Mouse (Mus musculus) limb, embryonic 12.5 days (tissue): ENCODE results near the gene Rnf168. TPM values are rescaled to one million over a fixed set of nuclear protein-coding genes. Genes with fewer than 3 reads are reported as not detected.

Experiments
- ATAC-seq: fragments of 200-750 bp; cut with Nextera tagmentation; 2 replicates; pipeline ENCODE4 v1.8.0; 2017; ENCODE audit warnings: low read depth, moderate TSS enrichment; ENCODE audit not compliant: insufficient number of reproducible peaks, insufficient read depth, low FRiP score, low TSS enrichment
- H3K27ac ChIP-seq: fragments of 300-500 bp; sonication (generic); 2 replicates; pipeline ENCODE4 v1.5.1; 2016; ENCODE audit warnings: mild to moderate bottlenecking, moderate library complexity
- H3K27me3 ChIP-seq: fragments of 300-500 bp; sonication (generic); 2 replicates; pipeline ENCODE4 v1.6.1; 2016; ENCODE audit warnings: mild to moderate bottlenecking, moderate library complexity
- H3K36me3 ChIP-seq: fragments of 300-500 bp; sonication (generic); 2 replicates; pipeline ENCODE4 v1.6.1; 2016; ENCODE audit warnings: mild to moderate bottlenecking, moderate library complexity
- H3K4me1 ChIP-seq: fragments of 300-500 bp; sonication (generic); replicated peaks from 2 replicates; pipeline ENCODE4 v1.6.1; 2016
- H3K4me2 ChIP-seq: fragments of 300-500 bp; sonication (generic); 2 replicates; pipeline ENCODE4 v1.6.1; 2016; ENCODE audit warnings: mild to moderate bottlenecking, moderate library complexity
- H3K4me3 ChIP-seq: fragments of 300-500 bp; sonication (generic); replicated peaks from 2 replicates; pipeline ENCODE4 v1.5.1; 2016; ENCODE audit warnings: mild to moderate bottlenecking
- H3K9ac ChIP-seq: fragments of 300-500 bp; sonication (generic); replicated peaks from 2 replicates; pipeline ENCODE4 v1.6.1; 2016; ENCODE audit warnings: mild to moderate bottlenecking, moderate library complexity
- H3K9me3 ChIP-seq: fragments of 300-500 bp; sonication (generic); 2 replicates; pipeline ENCODE4 v1.6.1; 2016; ENCODE audit warnings: mild to moderate bottlenecking, moderate library complexity
- WGBS: fragments of 180-500 bp; shearing (Covaris S2); methylation state at CpG from one replicate; pipeline ENCODE4 v1.1.7; 2016; 5-methylcytosine and 5-hydroxymethylcytosine counted together
- polyA plus RNA-seq: library from polyadenylated mRNA; unstranded; fragments of >200 nt; fragmentation: Nextera tagmentation; extraction: Ambion mirVana; gene quantifications from 2 replicates; pipeline ENCODE4 v1.2.1, GENCODE M21; 2016

Gene Rnf168
- polyA plus RNA-seq, 1 experiment from 2014 or later = 35.7 TPM

GRCm38 (mm10) chr16:32316601-32317000 lies 39.3 kb downstream of the Rnf168 start:
- Histone ChIP-seq H3K4me1 (peaks cover 3% of the 10 kb centered on the region; the same call in 1 of the 2 replicates), H3K27ac (no peak overlapping the region), H3K9me3 (no peaks in the 10 kb centered on the region), H3K27me3 (no peaks in the 10 kb centered on the region; the same call in 1 of the 2 replicates), H3K4me3 (no peak overlapping the region), H3K9ac (no peak overlapping the region), H3K36me3 (no peaks in the 10 kb centered on the region), H3K4me2 (no peak overlapping the region)
- ATAC-seq = no peak
- WGBS = 23% methylated on average over 2 of the region's 2 CpGs

- no peaks in the 10 kb centered on the region for H3K9me3 ChIP-seq
- 0 out of 2 replicates have a peak, but pooled peaks cover 6% of the 10 kb centered on the region for H3K27me3 ChIP-seq
- no peak overlapping the region for H3K4me3 ChIP-seq
- WGBS = 35% methylated on average over 7 of the region's 7 CpGs
- no peak for ATAC-seq
- H3K36me3 ChIP-seq = no peaks in the 10 kb centered on the region
- no peak overlapping the region for H3K4me2 ChIP-seq
- H3K27ac ChIP-seq = no peak overlapping the region
- H3K4me1 ChIP-seq = no peaks in the 10 kb centered on the region; the same call in 1 of the 2 replicates
- no peak overlapping the region for H3K9ac ChIP-seq
These were observed 46.7 kb downstream of the Rnf168 start for GRCm38 (mm10) chr16:32323953-32324352.

DNA sequence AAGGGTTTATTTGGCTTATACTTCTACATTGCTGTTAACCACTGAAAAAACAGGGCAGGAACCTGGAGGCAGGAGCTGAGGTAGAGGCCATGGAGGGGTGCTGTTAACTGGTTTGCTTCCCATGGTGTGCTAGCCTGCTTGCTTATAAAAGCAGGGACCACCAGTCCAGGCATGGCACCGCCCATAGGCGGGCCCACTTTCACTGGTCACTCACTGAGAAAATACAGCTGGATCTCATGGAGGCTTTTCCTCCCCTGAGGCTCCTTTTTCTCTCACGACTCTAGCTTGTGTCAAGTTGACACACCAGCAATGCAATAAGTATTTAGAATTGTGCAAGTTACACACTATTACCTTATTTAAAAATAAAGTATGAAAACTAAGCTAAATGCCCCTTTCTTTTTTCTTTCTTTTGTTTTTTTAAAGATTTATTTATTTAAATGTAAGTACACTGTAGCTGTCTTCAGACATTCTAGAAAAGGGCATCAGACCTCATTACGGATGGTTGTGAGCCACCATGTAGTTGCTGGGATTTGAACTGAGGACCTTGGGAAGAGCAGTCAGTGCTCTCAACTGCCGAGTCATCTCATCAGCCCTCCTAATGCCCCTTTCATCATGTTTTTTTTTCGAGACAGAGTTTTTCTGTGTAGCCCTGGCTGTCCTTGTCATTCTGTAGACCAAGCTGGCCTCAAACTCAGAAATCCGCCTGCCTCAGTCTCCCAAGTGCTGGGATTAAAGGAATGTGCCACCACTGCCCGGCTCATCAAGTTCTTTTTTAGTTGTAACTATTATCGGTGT lies 53.8 kb downstream of the Rnf168 start:
- Histone ChIP-seq H3K36me3 (no peaks in the 10 kb centered on the region), H3K4me1 (peaks cover 3% of the 10 kb centered on the region), H3K4me2 (peak overlapping the region; percentile 58), H3K4me3 (peak overlapping the region; percentile 85), H3K9ac (no peak overlapping the region), H3K9me3 (no peaks in the 10 kb centered on the region), H3K27me3 (no peaks in the 10 kb centered on the region), H3K27ac (peak overlapping the region; percentile 56; the same call in 1 of the 2 replicates)
- WGBS = 61% methylated on average over 9 of the region's 9 CpGs
- no peak for ATAC-seq

GRCm38 (mm10) chr16:32332040-32332555 lies 54.8 kb downstream of the Rnf168 start, which contains the start of gene Ubxn7:
Gene Ubxn7 (plus strand): TSS chr16:32332257.
- Histone ChIP-seq H3K36me3 (no peaks in the 10 kb centered on the region), H3K4me2 (peak within 1 kb of the TSS; percentile 58), H3K27ac (peak within 1 kb of the TSS; percentile 97), H3K4me1 (peaks cover 3% of the 10 kb centered on the region), H3K4me3 (peak within 1 kb of the TSS; percentile 85), H3K27me3 (no peaks in the 10 kb centered on the region), H3K9ac (peak within 1 kb of the TSS; percentile 93), H3K9me3 (no peaks in the 10 kb centered on the region)
- WGBS = under 1% methylated on average over 48 of the region's 52 CpGs
- ATAC-seq = peak; percentile 94

DNA sequence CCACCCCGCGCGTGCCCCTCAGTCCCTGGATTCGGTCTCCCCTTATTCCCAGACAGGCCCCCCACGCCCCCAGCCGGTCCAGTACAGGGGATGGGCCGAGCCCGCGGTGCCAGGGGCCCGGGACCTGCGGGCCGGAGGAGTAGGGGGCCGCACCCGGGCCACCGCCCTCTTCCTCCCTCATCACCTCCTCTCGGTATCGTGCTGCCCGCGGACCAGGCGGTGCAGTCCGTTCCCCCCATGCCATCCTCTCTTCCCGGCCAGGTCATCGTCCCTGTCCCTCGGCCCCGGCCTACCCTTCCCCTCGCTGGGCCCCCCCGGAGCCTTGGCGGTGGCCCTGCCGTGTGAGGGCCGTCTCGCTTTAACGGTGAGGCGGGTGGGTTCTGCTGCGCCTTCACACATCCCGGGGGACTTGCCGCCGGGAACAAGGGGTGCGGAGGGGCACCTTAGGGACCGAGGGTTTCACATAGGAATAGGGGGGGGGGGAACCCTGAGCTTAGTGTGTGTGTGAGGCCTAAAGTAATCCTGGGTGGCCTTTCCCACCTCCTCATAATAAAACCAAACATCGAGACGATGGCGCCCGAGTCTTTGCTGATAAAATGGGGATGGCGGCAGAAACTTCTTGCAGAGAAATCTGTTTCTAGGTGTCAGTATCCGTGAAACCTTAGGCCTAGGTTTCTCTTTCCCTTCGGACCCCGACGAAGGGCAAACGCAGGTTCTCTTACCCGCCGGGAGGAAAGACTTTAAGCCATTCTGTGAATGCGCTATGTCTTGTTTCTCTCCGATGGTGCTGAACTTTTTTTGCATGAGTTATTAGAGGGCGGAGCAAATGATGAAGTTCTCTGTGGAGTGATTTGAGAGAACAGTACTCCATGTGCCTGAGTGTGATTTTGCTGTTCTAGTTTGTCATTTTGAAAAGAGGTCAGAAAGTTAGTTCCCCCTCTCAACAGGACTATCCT lies 55.6 kb downstream of the Rnf168 start:
- Histone ChIP-seq H3K4me3 (peak overlapping the region; percentile 85), H3K27ac (peak overlapping the region; percentile 97), H3K27me3 (no peaks in the 10 kb centered on the region), H3K9ac (peak overlapping the region; percentile 93), H3K4me2 (peak overlapping the region; percentile 58), H3K36me3 (no peaks in the 10 kb centered on the region), H3K4me1 (peaks cover 3% of the 10 kb centered on the region), H3K9me3 (no peaks in the 10 kb centered on the region)
- WGBS = under 1% methylated on average over 52 of the region's 54 CpGs
- ATAC-seq = peak; percentile 74

DNA sequence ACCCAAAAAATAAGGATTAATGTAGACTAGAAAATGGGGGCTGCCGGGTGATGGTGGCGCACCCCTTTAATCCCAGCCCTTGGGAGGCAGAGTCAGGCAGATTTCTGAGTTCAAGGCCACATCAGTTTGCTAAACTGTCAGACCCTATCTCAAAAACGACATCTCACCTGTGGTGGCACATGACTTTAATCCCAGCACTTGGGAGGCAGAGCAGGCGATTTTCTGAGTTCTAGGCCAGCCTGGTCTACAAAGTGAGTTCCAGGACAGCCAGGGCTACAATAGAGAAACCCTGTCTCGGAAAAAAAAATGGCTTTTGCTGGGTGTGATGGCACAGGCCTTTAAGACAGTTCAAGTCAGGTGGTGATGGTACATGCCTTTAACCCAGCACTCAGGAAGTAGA lies 57.9 kb downstream of the Rnf168 start:
- Histone ChIP-seq H3K27me3 (no peaks in the 10 kb centered on the region), H3K4me1 (peaks cover 3% of the 10 kb centered on the region), H3K4me2 (no peak overlapping the region), H3K9me3 (no peaks in the 10 kb centered on the region), H3K4me3 (no peak overlapping the region), H3K36me3 (no peaks in the 10 kb centered on the region), H3K27ac (no peak overlapping the region), H3K9ac (no peak overlapping the region)
- ATAC-seq = no peak
- 91% methylated on average over 5 of the region's 5 CpGs for WGBS

DNA sequence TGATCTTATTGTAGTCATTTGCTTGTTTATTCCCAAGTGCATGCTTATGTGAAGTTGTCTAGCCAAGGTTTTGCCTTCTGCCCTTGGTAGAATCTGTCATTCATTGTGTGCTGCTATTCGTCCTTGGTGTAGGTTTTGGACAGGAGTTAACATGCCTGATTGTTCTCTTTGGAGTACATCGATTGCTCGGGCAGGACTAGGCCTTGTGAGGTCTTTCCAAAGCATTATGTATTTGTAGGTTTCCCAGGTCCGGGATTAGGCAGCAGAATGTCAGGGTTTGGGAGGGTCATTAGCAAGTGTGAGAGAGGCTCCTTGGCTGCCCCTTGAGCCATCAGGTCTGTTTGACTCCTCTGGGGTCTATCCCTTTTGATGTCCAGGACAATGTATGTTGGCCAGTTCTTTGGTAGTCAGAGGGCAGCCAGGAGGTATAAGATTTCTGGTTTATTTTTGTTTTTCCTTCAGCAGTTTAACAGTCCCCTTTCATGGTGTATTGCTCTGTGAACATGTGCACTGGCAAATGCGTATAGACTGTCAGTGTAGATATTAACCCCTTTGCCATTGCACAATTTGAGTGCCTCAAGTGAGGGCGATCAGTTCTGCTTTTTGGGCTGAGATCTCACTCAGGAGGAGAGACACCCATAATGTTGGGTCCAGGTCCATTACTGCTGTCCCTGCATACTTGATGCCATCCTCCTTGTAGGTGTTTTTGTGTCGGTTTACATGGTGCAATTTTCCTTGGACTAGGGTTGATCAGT lies 58.9 kb downstream of the Rnf168 start:
- Histone ChIP-seq H3K36me3 (no peaks in the 10 kb centered on the region), H3K9ac (no peak overlapping the region), H3K27ac (no peak overlapping the region), H3K27me3 (no peaks in the 10 kb centered on the region), H3K4me2 (no peak overlapping the region), H3K4me3 (no peak overlapping the region), H3K4me1 (peaks cover 2% of the 10 kb centered on the region), H3K9me3 (no peaks in the 10 kb centered on the region)
- no peak for ATAC-seq
- 77% methylated on average over 7 of the region's 7 CpGs for WGBS

DNA sequence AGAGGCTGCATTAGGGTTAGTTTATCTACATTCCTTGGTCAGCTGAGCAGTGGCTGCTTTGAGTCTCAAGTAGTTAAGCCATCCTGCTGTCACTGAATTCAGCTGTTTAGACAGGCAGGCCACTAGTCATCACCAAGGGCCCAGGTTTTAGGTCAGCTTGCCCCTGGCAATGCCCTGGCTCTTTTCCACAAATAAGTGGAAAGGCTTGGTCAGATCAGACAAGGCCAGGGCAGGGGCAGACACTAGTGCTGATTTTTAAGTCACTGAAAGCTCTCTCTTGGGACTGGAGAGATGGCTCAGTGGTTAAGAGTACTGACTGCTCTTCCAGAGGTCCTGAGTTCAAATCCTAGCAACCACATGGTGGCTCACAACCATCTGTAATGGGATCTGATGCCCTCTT lies 59.7 kb downstream of the Rnf168 start:
- no peak for ATAC-seq
- no peaks in the 10 kb centered on the region for H3K4me1 ChIP-seq
- no peaks in the 10 kb centered on the region for H3K27me3 ChIP-seq

DNA sequence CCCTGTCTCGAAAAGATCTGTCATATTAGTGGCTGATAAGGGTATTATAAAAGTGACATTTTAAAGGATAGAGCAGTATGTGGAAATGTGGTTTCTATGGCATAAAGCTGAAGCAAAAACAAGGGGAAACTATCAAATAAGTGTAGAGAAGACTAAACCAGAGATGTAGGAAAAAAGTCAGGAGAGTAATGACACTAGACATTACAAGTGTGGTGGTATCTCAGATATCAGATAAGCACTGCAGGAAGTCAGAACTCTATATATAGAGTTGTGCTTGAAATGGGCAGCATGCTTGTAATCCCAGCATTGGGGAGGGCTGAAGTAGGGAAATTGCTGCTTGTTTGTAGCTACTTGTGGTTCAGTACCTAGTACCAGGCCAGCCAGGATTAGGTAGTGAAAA lies 63.2 kb downstream of the Rnf168 start:
- H3K4me3 ChIP-seq = no peak overlapping the region
- no peak overlapping the region for H3K9ac ChIP-seq
- H3K9me3 ChIP-seq = no peaks in the 10 kb centered on the region
- no peak overlapping the region for H3K27ac ChIP-seq
- H3K4me1 ChIP-seq = peaks cover 3% of the 10 kb centered on the region
- 84% methylated on average over 1 of the region's 1 CpGs for whole genome bisulfite sequencing
- no peaks in the 10 kb centered on the region for H3K27me3 ChIP-seq
- no peak overlapping the region for H3K4me2 ChIP-seq
- ATAC-seq = no peak
- H3K36me3 ChIP-seq = no peaks in the 10 kb centered on the region

More for the DNA sequence above, 59.7 kb downstream of the Rnf168 start:
- Histone ChIP-seq H3K9ac (no peak overlapping the region), H3K9me3 (no peaks in the 10 kb centered on the region), H3K4me2 (no peak overlapping the region), H3K4me3 (no peak overlapping the region), H3K36me3 (no peaks in the 10 kb centered on the region), H3K27ac (no peak overlapping the region)

GRCm38 (mm10) chr16:32345521-32345920 lies 68.3 kb downstream of the Rnf168 start:
- H3K4me3 ChIP-seq = no peak overlapping the region
- H3K27me3 ChIP-seq = no peaks in the 10 kb centered on the region
- H3K4me1 ChIP-seq = peaks cover 5% of the 10 kb centered on the region
- no peaks in the 10 kb centered on the region for H3K36me3 ChIP-seq
- no peak overlapping the region for H3K4me2 ChIP-seq
- no peak for ATAC-seq
- H3K9me3 ChIP-seq = no peaks in the 10 kb centered on the region
- no peak overlapping the region for H3K27ac ChIP-seq
- no peak overlapping the region for H3K9ac ChIP-seq
